Mouse (Mus musculus) T-helper 1 cell (primary cell): Measurements from ENCODE around the gene Cdhr2.

Source experiments
- in situ Hi-C: fragments of 300-600 bp; cut with MboI, MseI; formaldehyde crosslinking; loops from one replicate; pipeline ENCODE4 v1.15.1; 2025; ENCODE audit warnings: high pct_unique_total_duplicates

The Cdhr2 gene

GRCm38 (mm10) chr13:54692711-54693557 is 8.3 kb upstream of the Cdhr2 start:
- in situ Hi-C loops = no loop called here

GRCm38 (mm10) chr13:54693558-54694347 is 7.5 kb upstream of the Cdhr2 start, which contains the start of gene Rnf44:
Gene Rnf44 (minus strand): TSS chr13:54693907.
- in situ Hi-C loops = no loop called here

DNA sequence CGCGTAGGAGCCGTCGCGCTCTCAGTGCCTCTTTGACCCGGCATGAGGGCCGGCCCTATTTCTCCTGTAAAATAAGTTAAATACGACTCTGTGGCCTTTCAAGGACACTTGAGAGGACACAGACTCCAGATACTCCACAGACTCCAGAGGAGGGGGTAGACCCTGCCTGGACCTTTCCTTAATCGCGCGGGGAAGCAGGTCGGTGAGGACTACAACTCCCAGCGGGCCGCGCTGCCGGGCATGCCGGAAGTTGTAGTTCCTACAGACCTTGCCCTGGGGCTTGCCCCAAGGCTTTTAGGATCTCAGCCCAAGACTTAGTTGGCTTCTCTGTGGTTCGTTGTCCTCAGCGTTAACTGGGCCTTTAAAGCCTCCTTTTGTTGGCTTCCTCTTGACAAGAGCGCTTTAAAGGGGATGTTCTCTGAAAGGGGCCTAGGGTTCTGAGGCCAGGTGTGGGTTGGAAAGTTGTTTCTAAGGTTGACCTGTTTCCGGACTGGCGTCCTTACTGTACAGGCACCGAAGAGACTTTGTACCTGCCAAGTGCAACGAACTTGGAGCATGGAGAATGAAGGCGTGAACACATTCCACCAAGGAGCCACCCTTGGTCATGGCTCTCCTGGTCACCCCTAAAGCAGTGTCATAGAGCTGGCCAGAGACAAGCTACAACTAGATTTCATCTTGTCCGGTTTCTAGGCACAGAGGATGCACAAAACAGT is 6.8 kb upstream of the Cdhr2 start:
- in situ Hi-C loops = no loop called here

DNA sequence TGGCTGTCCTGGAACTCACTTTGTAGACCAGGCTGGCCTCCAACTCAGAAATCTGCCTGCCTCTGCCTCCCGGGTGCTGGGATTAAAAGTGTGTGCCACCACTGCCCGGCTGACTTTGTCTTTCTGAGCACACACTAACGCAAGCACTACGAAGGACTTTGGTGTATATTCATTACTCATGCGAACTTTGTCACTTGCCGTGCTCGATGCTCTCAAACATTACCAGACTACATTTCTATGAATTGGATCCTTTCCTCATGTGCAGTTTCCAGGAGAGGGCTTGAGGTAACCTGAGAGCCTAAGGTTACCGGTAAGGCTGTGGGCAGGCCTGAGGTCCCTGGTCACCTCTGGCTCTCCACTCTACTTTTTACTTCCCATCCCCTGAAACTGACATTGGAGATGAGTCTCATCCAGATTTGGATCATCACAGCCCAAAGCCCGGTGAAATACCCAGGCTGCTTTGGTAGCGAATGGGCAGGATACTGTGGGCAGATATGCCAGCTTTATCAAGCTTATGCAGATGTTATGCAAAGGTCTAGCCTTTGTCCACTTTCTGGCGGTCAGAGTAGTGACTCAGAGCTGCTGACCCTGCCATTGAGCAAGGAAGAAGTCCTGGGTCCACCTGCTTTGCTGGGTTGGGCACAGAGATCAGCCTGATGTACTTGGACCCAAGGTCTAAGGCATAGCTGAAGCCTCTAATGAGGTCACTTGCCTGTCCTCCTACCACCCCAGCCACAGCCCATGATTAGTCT is 5.6 kb upstream of the Cdhr2 start:
- in situ Hi-C loops = no loop called here

DNA sequence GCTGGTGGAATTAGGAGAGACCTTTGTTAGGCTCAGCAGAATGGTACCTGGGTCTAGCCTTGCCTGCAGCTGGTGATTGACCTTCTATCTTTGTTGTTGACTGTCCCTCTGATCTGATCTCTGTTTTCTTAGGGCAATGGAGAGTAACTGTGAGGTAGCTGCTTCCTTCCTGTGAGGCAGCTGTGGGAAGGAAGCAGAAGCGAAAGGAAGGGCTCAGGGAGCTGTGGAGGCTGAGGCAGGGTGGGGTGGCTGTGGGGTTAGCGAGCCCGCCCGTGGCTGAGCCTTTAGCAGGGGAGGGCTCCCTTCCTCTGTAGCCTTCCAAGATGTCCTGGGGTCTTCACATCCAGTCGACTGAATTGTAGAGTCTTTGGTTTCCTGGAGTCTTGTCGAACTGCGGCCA is 1.2 kb downstream of the Cdhr2 start:
- in situ Hi-C loops = no loop called here

DNA sequence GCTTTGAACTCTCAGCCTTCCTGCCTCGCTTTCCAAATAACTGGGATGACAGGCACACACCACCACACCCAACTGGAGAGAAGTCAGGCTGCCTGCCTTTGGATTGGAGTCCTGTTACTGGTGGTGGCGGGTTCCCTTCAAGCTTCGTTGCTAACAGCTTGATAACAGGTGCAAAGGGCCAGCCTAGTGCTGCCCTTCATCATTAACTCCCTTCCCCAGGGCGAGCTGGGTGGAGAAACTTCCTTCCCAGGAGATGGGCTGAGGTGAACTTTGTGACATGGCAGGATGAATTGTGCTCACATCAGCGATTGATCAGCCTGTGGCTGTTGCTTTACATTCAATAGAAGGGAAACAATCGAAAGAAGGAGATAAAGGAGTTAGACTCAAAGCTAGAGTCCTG is 3.6 kb downstream of the Cdhr2 start:
- in situ Hi-C loops = no loop called here

DNA sequence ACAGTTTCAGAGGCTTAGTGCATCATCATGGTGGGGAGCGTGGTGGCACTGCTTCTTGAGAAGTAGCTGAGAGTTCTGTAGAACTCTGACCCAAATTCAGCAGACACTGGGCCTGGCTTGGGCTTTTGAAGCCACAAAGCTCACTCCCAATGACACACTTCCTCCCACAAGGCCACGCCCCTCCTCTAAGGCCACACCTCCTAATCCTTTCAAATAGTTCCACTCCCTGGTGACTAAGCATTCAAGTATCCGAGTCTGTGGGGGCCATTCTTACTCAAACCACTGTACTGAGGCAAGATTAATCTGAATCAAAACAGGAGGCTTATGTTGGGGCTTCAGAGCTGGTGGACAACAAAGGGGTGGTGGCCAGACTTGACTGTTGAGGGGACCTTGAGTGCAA is 9.6 kb downstream of the Cdhr2 start:
- in situ Hi-C loops = no loop called here

GRCm38 (mm10) chr13:54714393-54714792 is 13.1 kb downstream of the Cdhr2 start:
- in situ Hi-C loops = no loop called here

GRCm38 (mm10) chr13:54714996-54715395 is 13.7 kb downstream of the Cdhr2 start:
- in situ Hi-C loops = no loop called here

- in situ Hi-C loops = no loop called here
Measured at GRCm38 (mm10) chr13:54716916-54717315, 15.7 kb downstream of the Cdhr2 start.

DNA sequence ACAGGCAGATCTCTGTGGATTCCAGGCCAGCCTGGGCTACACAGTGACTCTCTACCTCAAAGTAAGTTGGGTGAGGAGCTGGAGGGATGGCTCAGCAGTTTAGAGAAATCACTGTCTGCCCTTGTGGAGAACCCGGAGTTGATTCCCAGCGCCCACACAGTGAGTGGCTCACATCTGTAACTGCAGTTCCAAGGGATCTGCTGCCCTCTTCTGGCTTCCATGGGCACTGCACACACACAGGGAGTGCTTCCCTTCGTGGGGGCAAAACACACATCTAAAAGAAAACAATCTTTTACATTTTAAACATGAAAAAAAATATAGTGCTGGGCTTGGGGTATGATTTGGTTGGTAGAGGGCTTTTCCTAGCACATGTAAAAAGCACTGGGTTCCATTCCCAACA is 21.9 kb downstream of the Cdhr2 start:
- in situ Hi-C loops = no loop called here

GRCm38 (mm10) chr13:54726131-54726530 is 24.9 kb downstream of the Cdhr2 start:
- in situ Hi-C loops = no loop called here

DNA sequence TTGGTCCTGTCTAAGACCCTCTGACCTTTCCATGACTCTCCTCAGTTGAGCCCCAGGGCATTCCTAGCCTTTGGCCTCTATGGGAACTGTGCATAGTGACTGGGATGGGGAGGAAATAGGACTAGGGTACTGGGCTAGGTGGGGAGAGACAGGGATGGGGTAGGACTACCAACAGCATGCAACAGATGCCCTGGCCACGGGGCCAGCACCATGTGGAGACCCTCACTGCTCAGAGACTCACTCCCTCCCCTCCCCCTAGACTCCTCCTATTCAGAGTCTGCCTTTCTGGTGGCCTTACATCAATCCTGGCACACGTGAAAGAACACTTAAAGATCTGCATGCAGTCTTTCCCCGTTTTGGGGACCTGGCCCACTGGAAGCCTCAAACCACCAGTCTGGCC is 35.7 kb downstream of the Cdhr2 start:
- in situ Hi-C loops = no loop called here

DNA sequence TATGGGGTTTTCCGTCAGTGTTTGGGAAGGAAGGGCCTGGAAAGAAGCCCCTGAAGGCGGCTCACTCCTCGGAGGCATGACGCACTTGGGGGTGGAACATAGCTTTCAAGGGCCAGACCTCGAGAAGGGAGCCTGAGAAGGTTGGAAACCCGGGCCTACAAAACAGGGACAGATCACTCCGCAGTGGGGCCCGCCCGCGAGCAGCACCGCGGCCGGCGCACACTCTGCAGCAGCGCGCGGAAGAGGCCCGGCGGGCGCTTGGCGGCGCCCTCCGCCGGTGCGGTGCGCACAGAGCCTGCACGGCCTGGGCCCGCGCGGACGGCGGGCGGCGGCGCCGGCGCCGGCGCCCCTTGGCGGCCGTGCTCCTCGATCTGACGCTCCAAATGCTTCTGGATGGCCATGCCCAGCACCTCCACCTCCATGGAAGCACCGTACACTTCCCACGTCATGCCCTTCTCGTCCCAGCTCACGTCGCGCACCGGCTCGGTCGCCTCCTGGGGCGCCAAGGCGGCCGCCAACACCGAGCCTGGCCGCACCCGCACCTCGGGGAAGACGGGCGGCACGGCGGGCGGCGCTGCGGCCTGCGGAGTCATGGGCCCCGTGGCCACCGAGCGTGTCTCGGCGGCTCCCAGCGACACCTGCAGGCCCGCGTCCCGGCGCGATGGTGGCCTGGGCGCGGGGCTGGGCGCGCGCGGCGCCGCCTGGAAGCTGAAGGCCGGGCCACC is 36.4 kb downstream of the Cdhr2 start:
- in situ Hi-C loops = no loop called here

DNA sequence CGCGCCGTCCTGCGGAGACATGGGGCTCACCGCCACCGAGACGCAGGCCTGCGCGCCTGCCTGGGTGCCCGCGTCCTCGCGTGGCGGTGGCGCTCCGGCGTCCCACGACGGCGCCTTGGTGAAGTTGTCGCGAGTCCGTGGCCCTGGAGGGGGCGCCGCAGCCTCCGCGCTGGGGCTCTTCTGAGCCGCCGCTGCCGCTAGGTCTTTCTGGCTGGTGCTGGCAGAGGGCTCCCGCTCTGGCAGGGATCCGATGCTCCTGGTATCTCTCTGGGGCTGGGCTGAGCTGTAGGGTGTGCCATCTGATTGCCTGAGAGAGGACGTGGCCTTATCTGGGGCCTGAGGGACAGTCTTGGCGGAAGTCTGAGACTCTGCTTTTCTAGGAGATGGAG is 36.9 kb downstream of the Cdhr2 start:
- in situ Hi-C loops = no loop called here

DNA sequence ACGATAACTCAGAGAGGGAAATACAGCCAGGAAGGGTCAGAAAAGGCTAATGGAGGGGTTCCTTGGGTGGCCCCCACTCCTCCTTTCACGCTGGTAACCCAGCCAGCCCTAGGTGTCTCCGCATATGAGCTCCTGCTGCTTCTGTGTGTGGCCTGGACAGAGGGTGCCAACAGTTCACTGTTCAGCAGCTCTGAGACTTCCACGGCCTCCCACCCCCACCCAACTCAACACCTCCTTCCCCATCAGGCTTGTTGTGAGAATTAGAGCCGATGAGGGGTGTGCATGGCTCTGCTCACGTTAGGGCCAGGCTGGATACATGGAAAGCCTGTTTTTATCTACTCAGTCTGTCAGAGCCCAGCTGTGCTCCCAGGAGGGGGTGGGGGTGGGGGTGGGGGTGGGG is 44.8 kb downstream of the Cdhr2 start:
- in situ Hi-C loops = no loop called here

- in situ Hi-C loops = no loop called here
Measured at GRCm38 (mm10) chr13:54746896-54747295, 45.6 kb downstream of the Cdhr2 start.

DNA sequence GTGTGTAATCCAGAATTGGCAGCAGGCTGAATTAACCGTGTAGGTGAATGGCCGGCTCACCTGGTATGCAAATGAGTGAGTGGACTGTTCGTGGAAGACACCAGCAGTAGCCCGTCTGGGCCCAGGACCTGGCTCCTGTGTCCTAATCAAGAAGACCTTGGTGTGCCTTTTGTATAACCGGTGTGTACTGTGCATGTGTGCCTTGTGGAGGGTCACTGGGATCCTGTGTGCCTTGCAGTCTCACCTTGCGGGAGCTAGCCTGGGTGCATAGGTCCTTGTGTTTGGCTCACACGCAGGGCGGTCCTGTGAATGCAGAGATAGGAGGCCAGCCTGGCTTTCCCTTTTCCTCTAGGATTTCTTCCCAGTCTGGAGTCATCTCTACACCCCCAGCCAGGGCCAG is 46.9 kb downstream of the Cdhr2 start:
- in situ Hi-C loops = no loop called here

- in situ Hi-C loops = no loop called here
Measured at GRCm38 (mm10) chr13:54748721-54749060, 47.4 kb downstream of the Cdhr2 start.

GRCm38 (mm10) chr13:54749061-54749863 is 48.0 kb downstream of the Cdhr2 start:
- in situ Hi-C loops = no loop called here
